Mouse (Mus musculus) bone marrow, adult 2 months (tissue): ENCODE data around the gene AI413582. TPM values are rescaled to one million over a fixed set of nuclear protein-coding genes. Genes with fewer than 3 reads are reported as not detected.

Source experiments
- H3K27ac ChIP-seq: fragments of 200-500 bp; 2 replicates; pipeline ENCODE4 v1.5.1; 2012; ENCODE audit warnings: low read depth, mild to moderate bottlenecking, control low read depth, inconsistent platforms, low read length; ENCODE audit not compliant: control insufficient read depth, poor library complexity, insufficient read depth
- H3K4me1 ChIP-seq: fragments of 200-500 bp; 2 replicates; pipeline ENCODE4 v1.6.1; 2011; ENCODE audit warnings: low read length; ENCODE audit not compliant: control insufficient read depth, insufficient read depth
- H3K4me3 ChIP-seq: fragments of 200-500 bp; replicated peaks from 2 replicates; pipeline ENCODE3; 2011; ENCODE audit warnings: mild to moderate bottlenecking, low read depth, low read length, control low read depth; ENCODE audit not compliant: control insufficient read depth
- CTCF ChIP-seq: fragments of 200-500 bp; IDR thresholded peaks from 2 replicates; pipeline ENCODE4 v1.5.1; 2011; ENCODE audit warnings: low read length, control low read depth; ENCODE audit not compliant: control insufficient read depth, insufficient read depth
- POLR2A ChIP-seq: fragments of 200-500 bp; IDR thresholded peaks from 2 replicates; pipeline ENCODE4 v1.6.1; 2011; ENCODE audit warnings: low read depth, mild to moderate bottlenecking, control low read depth, low read length, borderline replicate concordance; ENCODE audit not compliant: control insufficient read depth
- whole genome bisulfite sequencing: fragments of 180-500 bp; shearing (Covaris S2); methylation state at CpG from one replicate; pipeline ENCODE4 v1.1.7; 2018; 5-methylcytosine and 5-hydroxymethylcytosine counted together
- polyA plus RNA-seq: library from polyadenylated mRNA; stranded (reverse); fragments of >200 nt; gene quantifications from 2 replicates; pipeline ENCODE4 v1.2.4, GENCODE M21; 2011; ENCODE audit warnings: low replicate concordance; ENCODE audit not compliant: missing spikeins, insufficient read depth, insufficient read length

The AI413582 gene
- polyA plus RNA-seq, 1 experiment: 22.0 TPM

DNA sequence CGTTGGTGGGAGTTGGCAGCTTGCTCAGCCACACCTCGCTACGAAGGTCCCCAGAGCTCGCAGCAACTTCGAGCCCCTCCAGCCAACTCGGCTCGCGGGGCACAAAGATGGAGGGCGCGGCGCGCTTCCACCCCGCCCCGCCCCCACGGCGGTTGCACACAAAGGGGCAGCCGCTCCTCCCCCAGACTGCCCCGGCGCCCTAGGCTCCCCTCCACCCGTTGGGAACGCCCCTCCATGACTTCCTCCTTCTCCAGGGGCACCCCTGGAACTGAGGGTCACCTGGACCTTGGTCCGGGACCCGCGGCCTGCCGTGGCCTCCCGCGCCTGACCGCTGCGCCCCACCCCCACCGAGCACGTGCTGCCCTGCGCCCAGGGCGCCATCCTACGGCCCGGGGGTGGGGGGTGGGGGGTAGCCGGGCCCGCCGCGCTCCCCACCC lies 10.5 kb downstream of the AI413582 start:
- WGBS: 1% methylated on average over 37 of the region's 39 CpGs
- H3K4me1 ChIP-seq: peaks cover 16% of the 10 kb centered on the region

DNA sequence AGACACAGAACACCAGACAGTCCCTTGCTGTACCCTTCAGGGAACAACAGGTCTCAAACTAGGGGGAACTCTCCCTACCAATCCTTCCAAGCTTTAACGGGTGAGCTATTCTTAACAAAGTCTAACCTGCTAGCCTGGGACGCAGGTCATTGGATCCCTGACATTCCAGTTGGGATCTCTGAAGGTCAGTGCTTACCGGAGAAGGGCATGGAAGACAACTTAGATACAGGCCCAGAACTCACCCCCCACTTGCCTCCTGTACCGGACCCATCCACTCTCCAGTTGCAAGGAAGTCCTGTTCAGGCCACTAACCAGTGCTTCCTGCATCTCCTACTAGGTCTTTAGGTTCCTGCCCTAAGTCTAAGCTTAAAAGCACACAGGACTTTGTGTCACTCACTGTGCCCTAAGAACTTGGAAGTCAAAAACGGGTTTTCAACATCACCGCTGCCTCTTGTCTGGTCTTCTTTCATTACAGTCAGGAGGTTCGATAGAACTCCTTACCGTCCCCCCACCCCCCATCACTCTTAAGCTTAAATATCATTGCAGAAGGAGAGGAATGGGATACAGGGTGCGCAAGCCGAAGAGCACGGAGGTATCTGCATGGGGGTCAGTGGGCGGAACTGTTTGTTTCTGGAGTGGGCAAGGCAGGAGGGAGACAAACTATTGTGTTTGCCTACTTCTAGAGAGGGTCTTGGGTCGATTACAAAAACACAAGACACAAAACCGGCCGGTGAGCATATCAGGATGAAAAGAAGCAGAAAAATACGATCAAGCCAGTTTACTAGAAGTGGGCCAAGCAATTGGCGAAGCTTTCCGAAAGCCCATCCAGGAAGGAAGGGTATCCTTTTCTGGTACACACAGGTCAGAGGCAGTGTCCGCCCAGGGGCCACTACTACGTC lies 11.2 kb downstream of the AI413582 start:
- WGBS: 40% methylated on average over 20 of the region's 20 CpGs
- no peak for TF ChIP-seq CTCF
- TF ChIP-seq POLR2A: no peak
- no peak overlapping the region for H3K4me3 ChIP-seq
- peaks cover 15% of the 10 kb centered on the region for H3K4me1 ChIP-seq
- peak overlapping the region; percentile 99 for H3K27ac ChIP-seq

More for the DNA sequence above, 10.5 kb downstream of the AI413582 start:
- Histone ChIP-seq H3K27ac (peak overlapping the region; percentile 99), H3K4me3 (peak overlapping the region; percentile 59)
- TF ChIP-seq CTCF: no peak
- TF ChIP-seq POLR2A: peak; percentile 28; the same call in 1 of the 2 replicates

DNA sequence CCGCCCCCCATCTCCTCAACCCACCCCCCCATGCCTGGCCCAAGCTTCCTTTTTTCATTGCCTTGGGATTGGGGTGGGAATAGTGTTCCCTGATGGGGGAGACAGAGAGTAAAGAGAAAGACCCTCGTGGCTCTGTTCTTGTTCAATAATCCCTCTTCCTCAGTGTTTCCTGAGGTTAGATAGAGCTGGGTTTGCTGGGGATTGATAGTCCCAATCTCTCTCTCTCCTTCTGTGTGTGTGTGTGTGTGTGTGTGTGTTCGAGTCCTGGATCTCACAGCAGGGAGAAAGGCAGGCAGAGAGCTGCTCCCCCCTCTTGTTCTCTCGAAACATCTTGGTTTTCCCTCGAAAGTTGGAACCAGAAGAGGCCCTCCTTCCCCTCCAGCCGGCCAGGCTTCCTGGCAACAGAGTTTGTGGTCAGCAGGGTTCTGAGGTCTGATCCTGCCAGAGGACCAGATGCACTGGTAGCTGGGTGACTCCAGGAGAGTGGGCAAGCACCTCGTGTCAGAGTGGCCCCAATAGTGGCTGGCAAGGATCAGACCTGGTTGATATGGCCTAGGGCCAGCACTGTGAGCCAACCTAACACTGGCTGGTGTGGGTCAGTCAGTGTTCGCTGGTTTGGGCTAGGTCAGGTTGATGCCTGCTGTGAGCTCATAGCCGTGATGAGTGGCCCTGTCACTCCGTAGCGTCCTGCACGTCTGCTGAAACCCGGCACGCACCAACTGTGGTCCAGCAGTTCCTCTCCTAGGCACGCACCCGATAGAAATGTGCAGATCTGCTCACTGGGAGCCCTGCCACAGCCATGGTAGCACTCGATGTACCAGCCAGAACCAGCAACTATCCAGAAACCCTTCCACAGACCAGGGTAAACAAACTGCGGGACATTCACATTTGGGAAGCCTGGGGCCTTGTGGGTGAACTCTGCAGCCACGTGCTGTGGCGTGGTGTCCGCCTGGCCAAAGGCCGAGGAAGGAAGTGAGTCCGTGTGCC lies 13.0 kb downstream of the AI413582 start:
- peaks cover 12% of the 10 kb centered on the region for H3K4me1 ChIP-seq
- no peak overlapping the region for H3K4me3 ChIP-seq
- WGBS: 13% methylated on average over 23 of the region's 23 CpGs
- H3K27ac ChIP-seq: peak overlapping the region; percentile 32
- TF ChIP-seq POLR2A: no peak
- TF ChIP-seq CTCF: no peak

DNA sequence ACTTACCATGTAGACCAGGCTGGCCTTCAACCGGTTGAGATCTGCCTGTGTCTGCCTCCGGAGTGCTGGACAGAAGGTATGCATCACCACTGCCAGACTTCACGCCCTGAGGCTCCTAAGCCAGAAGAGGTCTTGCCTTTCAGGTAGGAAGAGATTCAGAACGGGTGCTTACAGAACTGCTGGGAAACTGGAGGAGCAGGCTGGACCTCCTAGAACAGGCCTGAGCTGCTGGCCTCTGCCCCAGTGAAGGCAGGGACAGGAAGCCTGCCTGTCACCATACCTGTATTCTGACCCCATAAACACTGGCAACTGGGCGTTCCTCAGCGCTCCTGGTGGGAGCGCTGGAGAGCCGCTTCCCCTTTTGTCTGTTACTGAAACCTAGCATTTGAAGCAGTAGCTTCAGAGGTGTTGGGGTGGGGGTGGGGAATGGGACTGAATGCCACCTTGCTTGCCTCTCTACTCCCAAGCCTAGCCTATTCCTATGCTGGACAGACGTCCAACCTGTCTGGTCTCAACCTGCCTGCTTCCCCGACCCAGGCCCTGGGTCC lies 14.1 kb downstream of the AI413582 start:
- Histone ChIP-seq H3K4me1 (peaks cover 12% of the 10 kb centered on the region), H3K4me3 (no peak overlapping the region), H3K27ac (no peak overlapping the region)
- no peak for TF ChIP-seq CTCF
- TF ChIP-seq POLR2A: no peak
- WGBS: 42% methylated on average over 10 of the region's 10 CpGs

DNA sequence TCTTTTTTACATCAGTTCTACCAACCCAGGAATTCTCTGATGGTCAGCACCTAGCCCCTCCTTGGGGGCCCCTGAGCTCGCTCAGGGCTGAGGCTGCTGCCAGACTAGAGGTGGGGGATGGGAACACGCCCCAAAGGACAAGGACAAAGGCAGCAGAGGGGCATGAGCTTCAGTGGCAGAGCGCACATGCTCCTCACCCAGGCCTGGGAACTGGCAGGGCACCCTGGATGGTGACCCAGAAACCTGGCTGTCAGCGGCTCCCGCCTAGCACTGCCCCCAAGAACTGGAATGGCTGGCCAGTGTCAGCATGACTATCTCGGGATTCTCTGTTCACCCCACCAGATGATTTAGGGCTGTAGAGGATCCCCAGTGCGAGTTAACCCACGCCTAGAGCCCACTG lies 16.3 kb downstream of the AI413582 start:
- 65% methylated on average over 8 of the region's 8 CpGs for WGBS
- no peak for TF ChIP-seq POLR2A
- TF ChIP-seq CTCF: no peak
- Histone ChIP-seq H3K27ac (no peak overlapping the region), H3K4me1 (peaks cover 12% of the 10 kb centered on the region), H3K4me3 (no peak overlapping the region)

DNA sequence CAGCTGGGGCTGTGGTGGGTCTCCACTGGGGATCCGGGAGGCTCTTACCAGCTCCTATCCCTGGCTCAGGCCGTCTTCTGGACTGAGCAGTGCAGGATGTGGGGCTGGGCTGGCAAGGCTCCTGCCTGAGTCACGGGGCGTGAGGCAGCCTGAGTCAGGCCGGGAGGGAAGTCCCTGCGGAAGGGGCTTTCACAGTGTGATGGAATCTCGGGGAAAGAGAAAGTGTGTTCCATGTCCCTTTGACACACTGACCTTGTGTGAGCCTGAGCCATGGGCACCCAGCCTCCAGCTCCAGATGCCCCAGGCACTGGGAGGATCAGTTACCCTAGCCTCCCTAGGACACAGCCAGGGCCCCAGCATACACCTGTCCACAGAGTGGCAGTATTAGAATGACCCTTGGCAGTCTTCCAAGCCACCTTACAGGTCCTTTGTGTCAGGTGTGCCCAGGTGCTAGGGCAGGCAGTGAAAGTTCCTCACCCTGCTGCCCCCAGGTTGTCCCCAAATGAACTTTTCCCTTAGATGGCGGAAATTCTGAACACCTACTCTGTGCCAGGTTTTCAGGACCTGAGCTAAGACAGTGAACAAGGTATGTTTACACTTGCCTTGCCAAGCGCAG lies 18.2 kb downstream of the AI413582 start:
- H3K4me3 ChIP-seq: no peak overlapping the region
- 53% methylated on average over 9 of the region's 9 CpGs for WGBS
- TF ChIP-seq CTCF: no peak
- TF ChIP-seq POLR2A: no peak; the same call in 1 of the 2 replicates
- H3K27ac ChIP-seq: no peak overlapping the region
- H3K4me1 ChIP-seq: peaks cover 5% of the 10 kb centered on the region

DNA sequence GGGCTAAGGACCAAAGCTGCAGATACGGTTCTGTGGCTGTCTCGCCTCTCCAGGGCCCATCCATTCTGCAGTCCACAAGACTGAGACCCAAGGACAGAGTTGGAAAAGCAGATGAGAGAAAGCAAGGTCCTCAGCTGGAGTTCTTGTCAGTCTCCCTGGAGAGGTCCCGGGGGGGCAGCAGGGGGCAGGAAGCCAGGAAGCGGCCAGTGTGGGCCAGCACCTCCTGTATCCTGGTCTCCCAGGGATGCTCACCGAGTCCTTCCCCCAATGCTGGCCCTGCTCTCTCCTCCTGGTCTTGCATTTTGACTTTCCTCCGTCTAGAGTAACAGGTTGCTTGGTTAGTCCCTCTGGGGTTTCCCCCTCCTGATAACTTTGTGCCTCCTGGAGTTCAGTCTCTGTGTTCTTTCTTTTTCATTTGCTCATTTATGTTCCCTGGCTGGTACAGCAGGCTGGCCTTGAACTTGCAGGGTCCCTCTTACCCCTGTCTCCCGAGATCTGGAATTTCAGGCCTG lies 18.9 kb downstream of the AI413582 start:
- WGBS: 72% methylated on average over 7 of the region's 7 CpGs
- no peak overlapping the region for H3K27ac ChIP-seq
- no peak overlapping the region for H3K4me3 ChIP-seq
- TF ChIP-seq POLR2A (no peak), CTCF (no peak)
- peaks cover 3% of the 10 kb centered on the region for H3K4me1 ChIP-seq
